Mouse (Mus musculus) T-helper 2 cell (primary cell): ENCODE results near the gene Pgpep1.

ENCODE experiments used
- in situ Hi-C: fragments of 300-600 bp; cut with MboI, MseI; formaldehyde crosslinking; loops from one replicate; pipeline ENCODE4 v1.15.1; 2025; ENCODE audit warnings: high pct_unique_total_duplicates

Gene Pgpep1

GRCm38 (mm10) chr8:70660273-70660725 is at the start of gene Pgpep1:
TSS of gene Pgpep1 (minus strand) at chr8:70660388.
- in situ Hi-C loops: loop anchor here (5.0 to 25.0 kb wide), 2 partner anchors 52 to 1502 kb away; partner anchors contain the start of gene Rab8a

GRCm38 (mm10) chr8:70709794-70710193 is 49.6 kb upstream of the Pgpep1 start:
- in situ Hi-C loops: loop anchor here (5.0 kb wide), 2 partner anchors 38 to 47 kb away; partner anchors contain the start of gene Pgpep1

DNA sequence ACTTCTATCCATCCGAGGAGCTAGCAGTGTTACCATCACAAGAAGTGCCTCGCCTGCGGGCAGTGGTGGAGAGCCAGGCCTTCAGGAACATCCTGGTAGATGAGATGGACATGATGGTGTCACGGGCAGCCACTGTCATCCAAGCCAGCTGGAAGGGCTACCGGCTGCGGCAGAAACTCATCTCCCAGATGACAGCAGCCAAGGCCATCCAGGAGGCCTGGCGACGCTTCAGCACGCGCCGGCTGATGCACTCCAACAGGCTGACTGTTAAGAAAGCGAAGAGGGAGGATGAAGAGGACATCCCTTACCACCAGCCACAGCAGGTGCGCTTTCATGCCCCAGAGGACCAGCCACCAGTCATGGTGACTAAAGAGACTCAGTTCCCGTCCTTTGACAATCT is 48.1 kb upstream of the Pgpep1 start:
- in situ Hi-C loops: no loop called here

DNA sequence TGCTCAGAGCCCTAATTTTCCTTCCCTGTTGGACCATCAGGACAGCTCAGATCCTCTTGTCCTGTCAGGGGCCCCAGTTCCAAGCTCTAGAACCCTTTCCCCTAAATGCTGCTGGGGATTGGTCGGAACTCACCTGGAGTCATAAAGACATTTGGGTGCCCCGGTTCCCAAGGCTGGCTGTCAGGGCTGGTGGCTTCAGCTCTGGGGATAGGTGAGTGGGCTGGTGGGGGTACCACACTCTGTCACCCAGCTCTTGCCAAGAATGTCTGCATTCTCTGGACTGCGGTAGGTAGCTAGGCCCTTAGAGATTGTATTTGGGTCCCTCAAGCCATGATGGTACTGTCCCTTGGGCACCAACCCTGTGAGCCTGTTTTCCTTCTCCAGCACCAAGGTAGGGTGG is 43.1 kb upstream of the Pgpep1 start, which contains the start of gene Iqcn:
Gene Iqcn (plus strand): TSS at position 171 of the 400 bp plus-strand sequence.
- in situ Hi-C loops: no loop called here

DNA sequence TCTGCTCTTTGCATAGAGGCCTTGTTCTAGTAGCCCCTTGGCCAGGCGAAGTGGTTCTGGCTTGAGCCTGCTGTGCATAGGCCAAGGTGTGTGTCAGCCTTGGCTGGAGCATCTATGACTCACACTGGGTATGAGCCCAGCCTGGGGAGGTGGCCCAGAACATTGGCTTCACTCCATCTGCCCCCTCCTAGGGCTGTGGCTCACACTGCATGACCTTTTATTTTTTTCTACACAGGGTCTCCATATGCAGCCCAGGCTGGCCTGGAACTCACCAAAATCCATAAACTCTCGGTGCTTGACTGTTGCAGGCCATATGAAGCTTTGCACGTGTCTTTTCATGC is 42.6 kb upstream of the Pgpep1 start:
- in situ Hi-C loops: no loop called here

- in situ Hi-C loops: no loop called here
Measured at GRCm38 (mm10) chr8:70701982-70702841, 42.0 kb upstream of the Pgpep1 start.

- in situ Hi-C loops: no loop called here
Measured at GRCm38 (mm10) chr8:70701048-70701981, 41.1 kb upstream of the Pgpep1 start.

DNA sequence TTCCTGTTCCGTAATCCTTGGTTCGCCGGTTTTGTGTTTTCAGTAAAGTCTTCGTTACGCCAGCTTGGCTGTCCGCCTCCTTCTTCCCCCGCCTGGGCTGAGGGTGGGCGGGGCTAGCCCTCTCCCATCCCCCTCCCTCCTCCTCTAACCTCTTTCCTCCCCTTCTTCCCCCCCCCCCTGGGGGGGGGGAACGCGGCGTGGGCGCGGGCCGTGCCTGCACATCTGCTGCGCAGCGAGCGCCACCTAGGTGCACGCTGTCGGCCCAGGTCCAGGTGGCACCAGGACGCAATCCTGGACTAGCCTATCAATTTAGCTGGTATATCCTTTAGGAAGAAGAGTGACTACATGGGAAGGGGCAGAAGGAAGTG is 40.4 kb upstream of the Pgpep1 start:
- in situ Hi-C loops: no loop called here

DNA sequence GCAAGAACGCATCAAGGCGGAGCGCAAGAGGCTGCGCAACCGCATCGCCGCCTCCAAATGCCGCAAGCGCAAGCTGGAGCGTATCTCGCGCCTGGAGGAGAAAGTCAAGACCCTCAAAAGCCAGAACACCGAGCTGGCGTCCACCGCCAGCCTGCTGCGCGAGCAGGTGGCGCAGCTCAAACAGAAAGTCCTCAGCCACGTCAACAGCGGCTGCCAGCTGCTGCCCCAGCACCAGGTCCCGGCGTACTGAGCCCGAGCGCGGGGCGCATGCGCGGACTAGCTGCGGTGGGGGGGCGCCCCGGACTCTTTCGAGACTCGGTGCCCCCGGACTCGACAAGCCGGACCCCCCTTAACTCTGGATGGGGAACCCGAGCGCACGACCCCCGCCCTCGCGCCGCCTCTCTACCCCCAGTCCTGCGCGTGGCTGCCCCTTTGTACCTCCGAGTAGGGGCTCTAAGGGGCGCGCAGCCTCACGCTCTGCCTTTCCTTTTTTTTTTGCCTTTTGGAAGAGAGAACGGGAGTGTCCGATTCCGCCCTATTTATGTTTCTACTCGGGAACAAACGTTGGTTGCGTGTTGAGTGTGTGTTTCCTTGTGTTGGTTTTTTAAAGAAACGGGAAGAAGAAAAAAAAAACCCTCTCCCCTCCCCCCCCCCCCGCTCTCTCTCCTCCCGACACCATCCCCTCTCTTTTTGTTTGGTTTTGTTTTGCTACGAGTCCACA is 39.8 kb upstream of the Pgpep1 start:
- in situ Hi-C loops: no loop called here

GRCm38 (mm10) chr8:70699116-70699833 is 39.1 kb upstream of the Pgpep1 start:
- in situ Hi-C loops: no loop called here

DNA sequence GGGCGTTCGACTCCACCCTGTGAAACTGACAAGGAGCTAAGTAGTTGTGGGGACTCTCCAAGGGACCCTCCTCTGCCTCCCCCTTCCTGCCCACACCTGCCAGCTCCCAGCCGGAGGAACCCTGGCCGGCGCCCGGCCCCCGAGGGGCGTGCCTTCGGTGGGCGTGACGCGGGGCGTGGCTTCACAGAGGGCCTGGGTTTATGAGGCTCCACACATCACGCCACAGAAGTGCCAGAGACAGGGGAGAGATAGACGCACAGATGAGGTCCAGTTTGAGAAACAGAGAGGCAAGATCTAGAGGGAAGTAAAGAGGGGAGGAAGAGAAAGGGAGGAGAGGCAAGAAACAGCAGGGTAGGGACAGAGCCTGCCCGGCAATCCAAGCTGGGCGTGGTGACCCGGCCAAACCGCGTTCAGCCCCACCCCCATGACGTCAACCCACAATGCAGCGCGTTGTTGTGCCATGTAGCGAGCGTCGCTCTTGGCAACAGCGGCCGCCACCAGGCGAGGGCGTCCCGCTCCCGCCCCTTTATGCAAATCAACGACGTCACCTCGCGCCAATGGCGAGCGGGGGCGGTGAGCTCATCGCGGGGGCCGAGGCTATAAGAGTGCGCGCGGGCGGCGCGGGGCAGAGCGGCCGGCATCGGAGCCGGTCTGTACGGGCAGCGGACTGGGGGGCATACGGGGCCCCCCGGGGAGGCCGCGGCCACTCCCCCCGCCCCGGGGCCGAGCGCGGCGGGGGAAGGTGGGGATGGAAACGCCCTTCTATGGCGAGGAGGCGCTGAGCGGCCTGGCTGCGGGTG is 38.3 kb upstream of the Pgpep1 start, which contains the start of gene Jund:
Gene Jund (plus strand): TSS at position 640 of the 800 bp plus-strand sequence.
- in situ Hi-C loops: no loop called here

- in situ Hi-C loops: no loop called here
Measured at GRCm38 (mm10) chr8:70697366-70698250, 37.4 kb upstream of the Pgpep1 start.

GRCm38 (mm10) chr8:70696946-70697345 is 36.8 kb upstream of the Pgpep1 start:
- in situ Hi-C loops: no loop called here

DNA sequence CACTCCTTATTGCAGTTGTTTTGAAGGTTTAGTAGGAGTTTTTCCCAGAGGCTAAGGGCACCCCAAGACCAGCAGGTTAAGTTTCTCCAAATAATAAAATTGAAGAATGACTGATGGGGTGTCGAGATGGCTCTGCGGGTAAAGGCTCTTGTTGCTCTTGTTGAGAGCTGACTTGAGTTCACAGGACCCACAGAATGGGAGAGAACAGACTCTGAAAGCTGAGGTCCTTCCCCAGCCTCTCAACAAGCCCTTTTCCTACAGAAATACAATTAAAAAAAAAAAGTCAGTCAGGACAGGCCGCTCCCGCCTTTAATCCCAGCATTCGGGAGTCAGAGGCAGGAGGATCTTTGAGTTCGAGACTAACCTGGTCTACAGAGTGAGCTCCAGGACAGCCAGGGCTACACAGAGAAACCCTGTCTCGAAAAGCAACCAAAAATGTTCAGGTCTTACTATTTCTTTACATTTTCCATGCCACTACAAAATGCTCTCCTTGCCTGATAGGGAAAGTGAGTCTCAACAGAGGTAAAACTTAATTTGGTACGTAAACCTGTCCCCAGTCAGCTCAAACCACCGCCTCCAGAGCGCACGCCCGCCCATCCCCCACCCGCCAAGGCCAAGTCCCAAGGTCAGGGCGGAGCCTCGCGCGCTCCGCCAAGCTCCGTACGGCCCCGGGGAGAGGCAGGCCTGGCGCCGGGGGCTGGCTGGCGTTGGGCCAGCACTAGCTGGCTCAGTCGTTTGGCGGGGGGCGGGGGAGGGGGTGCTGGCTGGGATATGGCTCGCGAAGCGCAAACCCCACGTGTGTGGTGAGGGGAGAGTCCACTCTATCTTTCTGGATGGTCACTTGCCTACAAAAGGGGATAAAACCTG is 36.1 kb upstream of the Pgpep1 start:
- in situ Hi-C loops: no loop called here

DNA sequence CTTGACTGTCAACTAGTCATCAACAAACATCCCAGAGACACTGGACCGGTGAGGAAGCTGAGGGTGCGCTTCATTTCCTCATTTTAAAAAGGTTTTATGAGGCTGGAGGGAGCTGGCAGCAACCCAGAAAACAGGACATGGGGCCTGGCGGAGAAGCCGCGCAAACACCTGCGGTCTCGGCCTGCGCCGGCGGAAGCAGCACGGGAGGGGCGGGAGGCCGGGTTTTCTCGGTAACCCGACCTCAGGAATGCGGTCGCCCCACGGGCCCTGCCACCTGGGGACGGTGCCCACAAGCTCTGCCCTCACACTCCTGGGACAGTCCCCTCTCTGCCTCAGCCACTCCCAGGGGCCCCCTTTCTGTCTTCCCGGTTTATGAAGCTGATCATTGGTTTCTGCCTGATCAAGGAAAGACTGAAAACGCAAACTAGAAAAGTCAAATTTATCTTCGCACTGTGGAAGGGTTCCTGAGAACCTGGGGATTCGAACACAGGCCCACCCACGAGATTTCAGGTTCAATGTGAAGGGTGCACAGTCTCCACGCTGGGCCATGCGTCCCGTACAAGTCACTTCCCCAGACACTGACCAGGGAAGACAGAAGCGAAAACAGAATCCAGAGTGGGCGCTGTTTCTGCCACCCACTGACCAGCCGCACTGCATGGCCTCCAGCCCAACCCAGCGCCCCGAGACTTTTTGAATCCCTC is 35.3 kb upstream of the Pgpep1 start:
- in situ Hi-C loops: no loop called here

DNA sequence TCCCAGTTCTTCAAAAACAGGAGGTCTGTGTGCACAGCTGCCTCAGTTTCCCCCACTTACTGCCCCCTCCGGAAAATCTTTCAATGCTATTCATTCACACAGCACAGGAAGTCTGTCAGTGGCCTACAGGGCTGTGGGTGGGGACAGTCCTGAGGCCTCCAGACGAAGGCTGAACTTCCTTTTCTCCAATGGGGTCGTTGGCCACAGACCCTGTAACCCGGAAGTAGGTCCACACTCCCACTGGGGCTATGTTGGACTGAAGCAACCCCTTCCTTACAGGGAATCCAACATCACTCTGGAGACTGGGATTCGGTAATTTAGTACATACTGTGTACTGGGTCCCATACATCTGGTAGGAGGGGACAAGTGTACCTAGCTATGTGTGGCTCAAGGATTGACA is 33.4 kb upstream of the Pgpep1 start:
- in situ Hi-C loops: no loop called here

- in situ Hi-C loops: no loop called here
Measured at GRCm38 (mm10) chr8:70691727-70692231, 31.6 kb upstream of the Pgpep1 start.
